Mouse (Mus musculus): Measurements from ENCODE around the gene Pygb.

DNA sequence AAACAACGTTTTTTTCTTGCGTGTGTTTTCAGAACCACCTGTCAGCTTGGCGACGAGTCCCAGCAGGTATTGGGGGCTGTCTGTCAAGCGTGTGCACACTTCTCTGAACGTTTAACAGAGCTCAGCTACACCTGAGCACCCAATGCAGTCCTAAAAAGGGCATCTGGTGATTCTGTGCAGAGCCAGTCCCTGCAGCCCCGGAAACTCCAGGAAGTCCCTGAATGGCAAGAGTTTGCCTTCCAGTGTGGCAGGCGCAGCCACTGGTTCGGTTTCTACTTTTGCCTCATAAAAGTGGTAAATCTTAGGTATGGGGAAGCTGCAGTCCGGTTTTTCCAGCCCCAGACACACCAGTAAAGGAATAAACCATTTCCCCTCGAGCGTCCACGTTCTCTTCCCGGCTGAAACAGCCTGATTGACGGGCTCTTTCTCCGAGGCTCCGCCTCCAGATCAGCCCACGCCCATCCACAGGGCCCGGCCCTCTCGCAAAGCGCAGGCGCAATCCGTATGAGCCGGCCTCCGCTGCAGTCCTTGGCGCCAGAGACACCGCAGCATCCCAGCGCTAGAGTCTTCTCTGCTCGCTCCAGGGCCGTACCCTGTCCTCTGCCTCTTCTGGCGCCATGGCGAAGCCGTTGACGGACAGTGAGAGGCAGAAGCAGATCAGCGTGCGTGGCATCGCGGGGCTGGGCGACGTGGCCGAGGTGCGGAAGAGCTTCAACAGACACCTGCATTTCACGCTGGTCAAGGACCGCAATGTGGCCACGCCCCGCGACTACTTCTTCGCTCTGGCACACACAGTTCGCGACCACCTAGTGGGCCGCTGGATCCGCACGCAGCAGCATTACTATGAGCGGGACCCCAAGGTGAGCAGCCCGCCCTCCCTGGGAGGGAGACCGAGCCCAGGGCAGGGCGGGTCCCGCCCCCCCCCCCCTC lies at the start of gene Pygb:
- TF ChIP-seq CTCF (IDR thresholded peaks at IDR 0.05; ENCODE audit: control insufficient read depth, insufficient read depth, insufficient read length): no peak
- TF ChIP-seq MYOG (IDR thresholded peaks at IDR 0.05; ENCODE audit: control insufficient read depth, extremely low read depth, insufficient read length): no peak
- no peak for TF ChIP-seq MYOD1 (IDR thresholded peaks at IDR 0.05; ENCODE audit: control insufficient read depth, insufficient read length, low read depth)
- TF ChIP-seq MAX (IDR thresholded peaks at IDR 0.05): no peak
- TF ChIP-seq CEBPB (IDR thresholded peaks at IDR 0.05; ENCODE audit: low read depth): no peak
- TF ChIP-seq USF1 (IDR thresholded peaks at IDR 0.05; ENCODE audit: low read depth): no peak
- TF ChIP-seq FOSL1 (IDR thresholded peaks at IDR 0.05; ENCODE audit: insufficient read depth, low read length, poor library complexity, severe bottlenecking): no peak
